Mouse (Mus musculus) hindbrain, postnatal 0 days (tissue): Measurements from ENCODE around the gene Syndig1l. TPM values are rescaled to one million over a fixed set of nuclear protein-coding genes. Genes with fewer than 3 reads are reported as not detected.

Experiments
- ATAC-seq: fragments of 200-750 bp; cut with Nextera tagmentation; 2 replicates; pipeline ENCODE4 v1.8.0; 2017; ENCODE audit warnings: mild to moderate bottlenecking, moderate TSS enrichment, moderate library complexity
- DNase-seq: peaks from one replicate; pipeline ENCODE4 v3.0.0-alpha.2; 2015; ENCODE audit warnings: low spot score
- H3K27ac ChIP-seq: fragments of 300-500 bp; sonication (generic); 2 replicates; pipeline ENCODE4 v1.5.1; 2014; ENCODE audit warnings: mild to moderate bottlenecking
- H3K27me3 ChIP-seq: fragments of 300-500 bp; sonication (generic); 2 replicates; pipeline ENCODE4 v1.6.1; 2014; ENCODE audit warnings: low read length, mixed read lengths; ENCODE audit not compliant: insufficient read depth
- H3K36me3 ChIP-seq: fragments of 300-500 bp; sonication (generic); 2 replicates; pipeline ENCODE4 v1.6.1; 2014; ENCODE audit warnings: low read length, mixed read lengths; ENCODE audit not compliant: insufficient read depth
- H3K4me1 ChIP-seq: fragments of 300-500 bp; sonication (generic); 2 replicates; pipeline ENCODE4 v1.6.1; 2014; ENCODE audit warnings: antibody characterized with exemption, low read length, mixed read lengths; ENCODE audit not compliant: insufficient read depth
- H3K4me2 ChIP-seq: fragments of 300-500 bp; sonication (generic); 2 replicates; pipeline ENCODE4 v1.6.1; 2014; ENCODE audit warnings: low read depth, mild to moderate bottlenecking, low read length, moderate library complexity, mixed read lengths
- H3K4me3 ChIP-seq: fragments of 300-500 bp; sonication (generic); 2 replicates; pipeline ENCODE4 v1.5.1; 2014; ENCODE audit warnings: low read length
- H3K9ac ChIP-seq: fragments of 300-500 bp; sonication (generic); replicated peaks from 2 replicates; pipeline ENCODE4 v1.6.1; 2014; ENCODE audit warnings: mild to moderate bottlenecking, low read length, moderate library complexity, mixed read lengths
- H3K9me3 ChIP-seq: fragments of 300-500 bp; sonication (generic); 2 replicates; pipeline ENCODE4 v1.6.1; 2016; ENCODE audit warnings: low read length, mixed read lengths
- CTCF ChIP-seq: IDR thresholded peaks from 2 replicates; pipeline ENCODE4 v1.5.1; 2016; ENCODE audit warnings: antibody characterized with exemption, control low read depth, low read depth
- WGBS: fragments of 180-500 bp; shearing (Covaris S2); extraction: QIAGEN DNeasy Blood & Tissue Kit; methylation state at CpG from one replicate; pipeline ENCODE4 v1.1.7; 2014; 5-methylcytosine and 5-hydroxymethylcytosine counted together
- polyA plus RNA-seq: library from polyadenylated mRNA; unstranded; fragments of >200 nt; fragmentation: Nextera tagmentation; extraction: Ambion mirVana; gene quantifications from 2 replicates; pipeline ENCODE4 v1.2.1, GENCODE M21; 2015
- total RNA-seq: library from RNA; depleted of rRNA; stranded (reverse); fragments of >200 nt; gene quantifications from 2 replicates; pipeline ENCODE4 v1.2.3, GENCODE M21; 2014; rRNA removed

The Syndig1l gene
- total and polyA plus RNA-seq, 2 experiments from 2014 or later: 12.2 to 19.6 TPM

DNA sequence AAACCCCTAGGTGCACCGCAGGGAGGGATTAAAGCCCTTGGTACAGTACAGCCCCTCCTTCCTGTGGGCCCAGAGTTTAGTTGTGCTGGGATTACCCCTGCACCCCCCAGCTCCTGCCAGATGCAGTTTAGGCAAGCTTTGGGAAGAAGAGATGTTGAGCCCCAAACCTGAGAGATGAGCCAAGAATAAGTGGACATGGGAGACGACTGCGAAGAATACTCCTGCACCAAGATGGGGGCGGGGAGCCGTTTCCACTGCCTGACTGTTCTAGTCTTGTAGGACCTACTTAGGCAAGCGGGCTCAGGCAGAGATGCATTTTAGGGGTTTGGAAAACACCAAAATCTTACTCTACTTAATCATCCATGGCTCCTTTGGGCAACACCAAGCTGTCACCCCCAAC is 58.4 kb downstream of the Syndig1l start:
- no peak for TF ChIP-seq CTCF
- no peaks in the 10 kb centered on the region for H3K36me3 ChIP-seq
- no peak overlapping the region for H3K4me2 ChIP-seq
- H3K9ac ChIP-seq: no peak overlapping the region
- H3K9me3 ChIP-seq: no peaks in the 10 kb centered on the region
- no peak overlapping the region for H3K27ac ChIP-seq
- no peak for DNase-seq
- H3K4me3 ChIP-seq: no peak overlapping the region
- 10% methylated on average over 6 of the region's 6 CpGs for WGBS
- peaks cover 27% of the 10 kb centered on the region for H3K27me3 ChIP-seq
- no peak for ATAC-seq
- H3K4me1 ChIP-seq: no peaks in the 10 kb centered on the region

DNA sequence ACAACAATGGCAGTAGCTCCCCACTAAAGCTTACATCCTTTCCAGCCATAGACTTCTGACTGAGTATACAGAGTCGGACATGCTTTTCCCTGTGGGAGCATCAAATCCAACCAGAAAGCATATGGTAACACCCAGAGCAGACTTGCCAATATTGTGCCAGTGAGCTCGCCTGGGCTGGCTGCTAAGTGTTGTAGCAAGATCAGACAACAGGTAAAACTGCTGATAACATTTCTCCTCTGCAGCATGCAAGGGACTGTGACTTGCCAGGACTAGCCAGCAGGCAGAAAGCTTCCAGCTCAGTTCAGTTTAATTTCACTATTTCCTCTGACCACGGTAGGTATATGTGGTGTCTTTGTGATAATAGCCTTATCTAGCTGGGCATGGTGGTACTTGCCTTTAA is 66.8 kb downstream of the Syndig1l start:
- Histone ChIP-seq H3K4me2 (no peak overlapping the region), H3K9ac (no peak overlapping the region), H3K27me3 (no peaks in the 10 kb centered on the region), H3K36me3 (no peaks in the 10 kb centered on the region), H3K4me3 (no peak overlapping the region), H3K27ac (no peak overlapping the region), H3K4me1 (no peaks in the 10 kb centered on the region), H3K9me3 (no peaks in the 10 kb centered on the region)
- ATAC-seq (no peak), DNase-seq (no peak)
- no peak for TF ChIP-seq CTCF
- 60% methylated on average over 3 of the region's 3 CpGs for WGBS

Other genes with a start within 250 kb of the Syndig1l start
- 37.5 and 47.2 TPM in 2 replicates for gene Aldh6a1, start 247.8 kb downstream of the Syndig1l start, total RNA-seq
- gene Aldh6a1, start 247.8 kb downstream of the Syndig1l start, polyA plus RNA-seq: 46.5 and 52.1 TPM in 2 replicates
- 23.1 and 23.5 TPM in 2 replicates for gene Lin52, start 247.4 kb downstream of the Syndig1l start, total RNA-seq
- gene Lin52, start 247.4 kb downstream of the Syndig1l start, polyA plus RNA-seq: 20.4 and 25.2 TPM in 2 replicates
- gene Vsx2, start 129.1 kb downstream of the Syndig1l start, total RNA-seq: 2.5 and 4.0 TPM in 2 replicates
- 1.8 and 2.4 TPM in 2 replicates for gene Vsx2, start 129.1 kb downstream of the Syndig1l start, polyA plus RNA-seq
- gene Abcd4, start 81.4 kb downstream of the Syndig1l start, total RNA-seq: 7.5 and 12.3 TPM in 2 replicates
- gene Abcd4, start 81.4 kb downstream of the Syndig1l start, polyA plus RNA-seq: 9.2 and 10.9 TPM in 2 replicates
- gene Vrtn, start 57.8 kb downstream of the Syndig1l start, total RNA-seq: not detected in 2 replicates
- not detected in 2 replicates for gene Vrtn, start 57.8 kb downstream of the Syndig1l start, polyA plus RNA-seq
- 39.2 and 39.5 TPM in 2 replicates for gene Npc2, start 74.3 kb upstream of the Syndig1l start, total RNA-seq
- gene Npc2, start 74.3 kb upstream of the Syndig1l start, polyA plus RNA-seq: 55.4 and 57.5 TPM in 2 replicates
- 61.1 and 102 TPM in 2 replicates for gene Isca2, start 74.4 kb upstream of the Syndig1l start, total RNA-seq
- 133 and 138 TPM in 2 replicates for gene Isca2, start 74.4 kb upstream of the Syndig1l start, polyA plus RNA-seq
- 0.43 and 2.9 TPM in 2 replicates for gene Ltbp2, start 177.7 kb upstream of the Syndig1l start, total RNA-seq
- gene Ltbp2, start 177.7 kb upstream of the Syndig1l start, polyA plus RNA-seq: 0.08 and 0.21 TPM in 2 replicates